Mouse (Mus musculus) liver, embryonic 14.5 days (tissue): ENCODE measurements around the gene Nfia.

Experiments
- CTCF ChIP-seq: IDR thresholded peaks from 2 replicates; pipeline ENCODE4 v1.5.1; 2016; ENCODE audit warnings: antibody characterized with exemption, low read depth, control low read depth
- EP300 ChIP-seq: IDR thresholded peaks from 2 replicates; pipeline ENCODE4 v1.6.1; 2016; ENCODE audit warnings: antibody characterized with exemption, low read depth

GRCm38 (mm10) chr4:97926607-97927308 lies 154.2 kb downstream of the Nfia start:
- TF ChIP-seq CTCF (no peak), EP300 (no peak)
